Mouse (Mus musculus): ENCODE results near the gene Gm10277.

- TF ChIP-seq CTCF (IDR thresholded peaks at IDR 0.05; ENCODE audit: extremely low read depth, insufficient read depth, insufficient read length, insufficient replicate concordance): no peak
- no peak for TF ChIP-seq POLR2A (IDR thresholded peaks at IDR 0.05; ENCODE audit: low read depth, low read length)
Measured at GRCm38 (mm10) chr11:77813969-77814368, 26.4 kb upstream of the Gm10277 start.

All from spleen, adult 2 months (tissue).